Mouse (Mus musculus): ENCODE results near the gene Wipf2.

- TF ChIP-seq POLR2A (IDR thresholded peaks at IDR 0.05; ENCODE audit: low read depth, low read length) (no peak), CTCF (IDR thresholded peaks at IDR 0.05; ENCODE audit: borderline replicate concordance, insufficient read depth, low read length) (no peak)
Measured at GRCm38 (mm10) chr11:98871416-98871815, 8.0 kb downstream of the Wipf2 start.

All from embryonic fibroblast, embryonic 13.5 days (primary cell).